Mouse (Mus musculus): ENCODE results near the gene Aldh3b2. TPM values are rescaled to one million over a fixed set of nuclear protein-coding genes. Genes with fewer than 3 reads are reported as not detected.
"Not testable (repeated sequence)": the region's sequence is repeated elsewhere in the genome, so short reads cannot be mapped to it uniquely, and the experiment has no call there.

Aldh3b2 gene
- polyA plus RNA-seq, 1 experiment from 2014 or later, result 0.36 TPM

DNA sequence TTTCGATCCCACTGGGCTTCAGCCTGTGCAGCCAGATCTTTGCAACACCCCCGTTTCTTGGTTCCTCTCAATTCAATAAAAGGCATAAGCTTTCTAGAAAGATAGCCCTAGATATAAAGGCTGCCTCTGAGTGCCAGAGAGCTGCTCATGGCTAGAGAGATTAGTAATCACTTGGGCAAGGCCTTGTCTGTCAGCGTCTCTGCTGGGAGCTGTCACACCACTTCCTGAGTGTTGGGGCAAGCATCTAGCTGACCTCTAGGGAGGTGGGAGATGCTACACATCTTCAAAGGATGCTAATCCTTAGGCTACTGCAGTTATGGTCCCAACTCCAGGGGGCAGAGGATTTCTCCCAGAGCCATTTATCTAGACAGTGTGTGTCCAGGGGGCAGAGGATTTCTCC is 4.9 kb upstream of the Aldh3b2 start:
- H3K27ac ChIP-seq (ENCODE audit: low read depth, low read length), result no peak overlapping the region
- no peak overlapping the region for H3K4me3 ChIP-seq (ENCODE audit: low read depth, low read length)
- 83% methylated on average over 3 of the region's 3 CpGs for WGBS
- H3K27me3 ChIP-seq (replicated peaks; ENCODE audit: control insufficient read depth, insufficient read depth, low read length), result no peaks in the 10 kb centered on the region
- DNase-seq (ENCODE audit: low spot score), result no peak
- no peaks in the 10 kb centered on the region for H3K4me1 ChIP-seq (ENCODE audit: control insufficient read depth, insufficient read depth, low read length)
- no peaks in the 10 kb centered on the region for H3K9me3 ChIP-seq (replicated peaks; ENCODE audit: control insufficient read depth, low read length)
- H3K4me2 ChIP-seq (ENCODE audit: low read length), result no peak overlapping the region
- no peak overlapping the region for H3K9ac ChIP-seq (ENCODE audit: low read length)
- no peak for ATAC-seq
- no peaks in the 10 kb centered on the region for H3K36me3 ChIP-seq (ENCODE audit: control insufficient read depth, insufficient read depth, low read length)

- not testable (repeated sequence) for H3K4me2 ChIP-seq (ENCODE audit: low read length); H3K9me3 ChIP-seq (replicated peaks; ENCODE audit: control insufficient read depth, low read length); ATAC-seq; H3K27ac ChIP-seq (ENCODE audit: low read depth, low read length); H3K27me3 ChIP-seq (replicated peaks; ENCODE audit: control insufficient read depth, insufficient read depth, low read length); H3K9ac ChIP-seq (ENCODE audit: low read length); H3K4me1 ChIP-seq (ENCODE audit: control insufficient read depth, insufficient read depth, low read length); H3K36me3 ChIP-seq (ENCODE audit: control insufficient read depth, insufficient read depth, low read length); DNase-seq (ENCODE audit: low spot score); H3K4me3 ChIP-seq (ENCODE audit: low read depth, low read length)
- WGBS, result 61% methylated on average over 6 of the region's 6 CpGs
Measured at GRCm38 (mm10) chr19:3974608-3975007, 2.5 kb downstream of the Aldh3b2 start.

DNA sequence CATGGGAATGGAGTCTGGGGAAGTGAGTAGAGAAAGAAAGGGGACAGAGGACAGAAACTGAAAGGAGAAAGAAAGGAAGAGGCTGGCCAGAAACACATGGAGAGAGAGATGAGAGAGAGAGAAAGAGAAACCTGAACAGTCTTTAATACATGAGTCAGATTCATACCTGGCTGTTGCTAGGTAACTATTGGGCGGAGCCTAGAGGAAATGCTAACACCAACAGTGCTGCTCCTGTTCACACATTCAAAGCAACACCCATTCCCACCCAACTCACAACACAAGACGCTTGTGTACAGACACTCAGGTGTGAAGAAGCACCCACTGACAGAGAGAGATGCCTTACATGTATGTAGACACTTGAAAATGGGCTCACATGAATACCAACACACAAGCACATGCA is 3.7 kb downstream of the Aldh3b2 start:
- no peak for ATAC-seq
- WGBS, result 78% methylated on average over 2 of the region's 2 CpGs
- no peak overlapping the region for H3K4me3 ChIP-seq (ENCODE audit: low read depth, low read length)
- H3K36me3 ChIP-seq (ENCODE audit: control insufficient read depth, insufficient read depth, low read length), result no peaks in the 10 kb centered on the region
- H3K9ac ChIP-seq (ENCODE audit: low read length), result no peak overlapping the region
- no peaks in the 10 kb centered on the region for H3K4me1 ChIP-seq (ENCODE audit: control insufficient read depth, insufficient read depth, low read length)
- no peak overlapping the region for H3K4me2 ChIP-seq (ENCODE audit: low read length)
- DNase-seq (ENCODE audit: low spot score), result no peak
- no peaks in the 10 kb centered on the region for H3K9me3 ChIP-seq (replicated peaks; ENCODE audit: control insufficient read depth, low read length)
- H3K27me3 ChIP-seq (replicated peaks; ENCODE audit: control insufficient read depth, insufficient read depth, low read length), result no peaks in the 10 kb centered on the region
- H3K27ac ChIP-seq (ENCODE audit: low read depth, low read length), result no peak overlapping the region

GRCm38 (mm10) chr19:3980309-3980708 is 8.2 kb downstream of the Aldh3b2 start:
- DNase-seq (ENCODE audit: low spot score), result peak; percentile 91
- WGBS, result 16% methylated on average over 4 of the region's 4 CpGs
- no peak overlapping the region for H3K27ac ChIP-seq (ENCODE audit: low read depth, low read length)
- H3K27me3 ChIP-seq (replicated peaks; ENCODE audit: control insufficient read depth, insufficient read depth, low read length), result no peaks in the 10 kb centered on the region
- no peaks in the 10 kb centered on the region for H3K36me3 ChIP-seq (ENCODE audit: control insufficient read depth, insufficient read depth, low read length)
- no peak overlapping the region for H3K4me3 ChIP-seq (ENCODE audit: low read depth, low read length)
- no peaks in the 10 kb centered on the region for H3K4me1 ChIP-seq (ENCODE audit: control insufficient read depth, insufficient read depth, low read length)
- no peak overlapping the region for H3K4me2 ChIP-seq (ENCODE audit: low read length)
- H3K9me3 ChIP-seq (replicated peaks; ENCODE audit: control insufficient read depth, low read length), result no peaks in the 10 kb centered on the region
- no peak overlapping the region for H3K9ac ChIP-seq (ENCODE audit: low read length)
- ATAC-seq, result peak; percentile 73

DNA sequence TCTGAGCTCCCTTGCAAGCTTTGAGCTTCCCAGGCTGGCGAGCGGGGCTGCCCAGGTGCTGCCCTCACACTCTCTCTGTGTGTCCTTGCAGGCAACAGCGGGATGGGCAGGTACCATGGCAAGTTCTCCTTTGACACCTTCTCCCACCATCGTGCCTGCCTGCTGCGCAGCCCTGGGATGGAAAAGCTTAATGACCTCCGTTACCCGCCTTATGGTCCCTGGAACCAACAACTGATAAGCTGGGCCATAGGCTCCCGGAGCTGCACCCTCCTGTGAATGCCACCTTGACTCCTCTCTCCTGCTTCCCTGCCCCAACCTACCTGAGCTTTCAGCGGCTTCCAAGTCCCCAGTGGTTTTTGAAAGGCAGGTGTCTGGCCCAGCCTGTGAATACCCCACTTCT is 8.8 kb downstream of the Aldh3b2 start:
- WGBS, result 80% methylated on average over 9 of the region's 9 CpGs
- Histone ChIP-seq H3K36me3 (ENCODE audit: control insufficient read depth, insufficient read depth, low read length) (no peaks in the 10 kb centered on the region), H3K4me3 (ENCODE audit: low read depth, low read length) (no peak overlapping the region), H3K4me1 (ENCODE audit: control insufficient read depth, insufficient read depth, low read length) (no peaks in the 10 kb centered on the region), H3K27ac (ENCODE audit: low read depth, low read length) (no peak overlapping the region), H3K9me3 (replicated peaks; ENCODE audit: control insufficient read depth, low read length) (no peaks in the 10 kb centered on the region), H3K9ac (ENCODE audit: low read length) (no peak overlapping the region), H3K27me3 (replicated peaks; ENCODE audit: control insufficient read depth, insufficient read depth, low read length) (no peaks in the 10 kb centered on the region), H3K4me2 (ENCODE audit: low read length) (no peak overlapping the region)
- no peak for DNase-seq (ENCODE audit: low spot score)
- no peak for ATAC-seq

- Histone ChIP-seq H3K27me3 (replicated peaks; ENCODE audit: control insufficient read depth, insufficient read depth, low read length) (no peaks in the 10 kb centered on the region), H3K9ac (ENCODE audit: low read length) (no peak overlapping the region), H3K4me1 (ENCODE audit: control insufficient read depth, insufficient read depth, low read length) (no peaks in the 10 kb centered on the region), H3K9me3 (replicated peaks; ENCODE audit: control insufficient read depth, low read length) (no peaks in the 10 kb centered on the region), H3K36me3 (ENCODE audit: control insufficient read depth, insufficient read depth, low read length) (no peaks in the 10 kb centered on the region), H3K27ac (ENCODE audit: low read depth, low read length) (no peak overlapping the region), H3K4me3 (ENCODE audit: low read depth, low read length) (no peak overlapping the region), H3K4me2 (ENCODE audit: low read length) (no peak overlapping the region)
- WGBS, result 33% methylated on average over 9 of the region's 9 CpGs
- no peak for DNase-seq (ENCODE audit: low spot score)
- no peak for ATAC-seq
Measured at GRCm38 (mm10) chr19:3983527-3984200, 11.5 kb downstream of the Aldh3b2 start.

GRCm38 (mm10) chr19:3985261-3985681 is 13.1 kb downstream of the Aldh3b2 start:
- Histone ChIP-seq H3K4me3 (ENCODE audit: low read depth, low read length) (no peak overlapping the region), H3K27ac (ENCODE audit: low read depth, low read length) (no peak overlapping the region), H3K4me2 (ENCODE audit: low read length) (no peak overlapping the region), H3K36me3 (ENCODE audit: control insufficient read depth, insufficient read depth, low read length) (no peaks in the 10 kb centered on the region), H3K4me1 (ENCODE audit: control insufficient read depth, insufficient read depth, low read length) (no peaks in the 10 kb centered on the region), H3K9me3 (replicated peaks; ENCODE audit: control insufficient read depth, low read length) (no peaks in the 10 kb centered on the region), H3K27me3 (replicated peaks; ENCODE audit: control insufficient read depth, insufficient read depth, low read length) (no peaks in the 10 kb centered on the region), H3K9ac (ENCODE audit: low read length) (no peak overlapping the region)
- 39% methylated on average over 8 of the region's 8 CpGs for WGBS
- DNase-seq (ENCODE audit: low spot score), result no peak
- no peak for ATAC-seq

DNA sequence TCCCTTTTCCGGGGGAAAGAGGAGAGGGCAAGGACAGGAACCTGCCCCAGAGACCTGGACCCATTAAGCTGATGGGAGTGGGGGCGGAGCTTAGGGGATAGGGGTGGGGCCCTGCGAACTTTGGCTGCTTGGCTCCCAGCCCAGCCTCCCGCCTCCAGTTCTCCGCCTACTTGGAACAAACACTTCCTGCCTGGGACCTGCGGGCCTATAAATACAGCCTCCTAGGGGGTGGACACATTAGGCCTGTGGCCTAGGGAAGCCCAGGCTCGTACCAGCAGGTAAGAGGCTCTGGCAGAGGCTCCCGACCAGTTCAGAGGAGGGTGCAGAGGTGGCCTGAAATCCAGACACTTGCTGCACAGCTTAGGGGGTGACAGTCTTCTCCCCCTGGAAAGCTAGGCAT is 14.2 kb downstream of the Aldh3b2 start, which contains the start of gene Acy3:
Acy3 (plus strand) TSS at position 237 of the 400 bp plus-strand sequence.
- no peaks in the 10 kb centered on the region for H3K36me3 ChIP-seq (ENCODE audit: control insufficient read depth, insufficient read depth, low read length)
- no peak within 1 kb of the TSS for H3K9ac ChIP-seq (ENCODE audit: low read length)
- no peak within 1 kb of the TSS for H3K4me3 ChIP-seq (ENCODE audit: low read depth, low read length)
- no peak for ATAC-seq
- no peak within 1 kb of the TSS for H3K4me2 ChIP-seq (ENCODE audit: low read length)
- DNase-seq (ENCODE audit: low spot score), result peak; percentile 33
- 18% methylated on average over 8 of the region's 8 CpGs for WGBS
- H3K9me3 ChIP-seq (replicated peaks; ENCODE audit: control insufficient read depth, low read length), result no peaks in the 10 kb centered on the region
- no peaks in the 10 kb centered on the region for H3K4me1 ChIP-seq (ENCODE audit: control insufficient read depth, insufficient read depth, low read length)
- H3K27ac ChIP-seq (ENCODE audit: low read depth, low read length), result no peak within 1 kb of the TSS
- H3K27me3 ChIP-seq (replicated peaks; ENCODE audit: control insufficient read depth, insufficient read depth, low read length), result no peaks in the 10 kb centered on the region

DNA sequence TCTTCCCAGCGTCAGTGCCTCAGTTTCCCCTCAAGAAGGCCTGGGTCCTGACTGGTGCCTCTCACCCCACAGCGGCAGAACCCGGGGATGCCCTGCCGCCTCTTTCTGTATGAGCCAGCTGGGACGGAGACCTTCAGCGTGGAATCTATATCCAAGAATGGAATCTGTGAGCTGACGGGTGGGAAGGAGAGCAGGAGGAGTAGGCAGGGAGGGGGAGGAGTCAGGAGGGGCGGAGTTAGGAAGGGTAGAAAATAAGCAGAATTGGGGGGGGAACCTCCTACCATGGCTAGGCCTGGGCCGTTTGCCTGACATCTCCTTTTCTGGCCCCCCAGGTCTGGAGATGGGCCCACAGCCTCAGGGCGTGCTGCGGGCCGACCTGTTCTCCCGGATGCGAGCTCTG is 15.9 kb downstream of the Aldh3b2 start:
- WGBS, result 88% methylated on average over 14 of the region's 14 CpGs
- Histone ChIP-seq H3K4me1 (ENCODE audit: control insufficient read depth, insufficient read depth, low read length) (no peaks in the 10 kb centered on the region), H3K4me3 (ENCODE audit: low read depth, low read length) (no peak overlapping the region), H3K4me2 (ENCODE audit: low read length) (no peak overlapping the region), H3K27ac (ENCODE audit: low read depth, low read length) (no peak overlapping the region), H3K27me3 (replicated peaks; ENCODE audit: control insufficient read depth, insufficient read depth, low read length) (no peaks in the 10 kb centered on the region), H3K36me3 (ENCODE audit: control insufficient read depth, insufficient read depth, low read length) (no peaks in the 10 kb centered on the region), H3K9me3 (replicated peaks; ENCODE audit: control insufficient read depth, low read length) (no peaks in the 10 kb centered on the region), H3K9ac (ENCODE audit: low read length) (no peak overlapping the region)
- DNase-seq (ENCODE audit: low spot score) (no peak), ATAC-seq (no peak)

All from forebrain, embryonic 14.5 days (tissue).